Mouse (Mus musculus) lung, embryonic 15.5 days (tissue): ENCODE measurements at regions not wholly inside any gene's neighbourhood (a gene's known extent, or its start where the extent isn't known, plus 50 kb on each side); places are given as distances from the start of the nearest gene placed in this dataset.

Experiments used
- ATAC-seq: fragments of 200-750 bp; cut with Nextera tagmentation; 2 replicates; pipeline ENCODE4 v1.8.0; 2017; ENCODE audit warnings: moderate number of reproducible peaks, borderline replicate concordance; ENCODE audit not compliant: low FRiP score, low TSS enrichment; ENCODE audit errors: extremely low read depth
- H3K27ac ChIP-seq: fragments of 300-500 bp; sonication (generic); 2 replicates; pipeline ENCODE4 v1.5.1; 2015; ENCODE audit warnings: moderate library complexity, mild to moderate bottlenecking, inconsistent platforms
- H3K27me3 ChIP-seq: fragments of 300-500 bp; sonication (generic); 2 replicates; pipeline ENCODE4 v1.6.1; 2015; ENCODE audit warnings: inconsistent platforms
- H3K36me3 ChIP-seq: fragments of 300-500 bp; sonication (generic); 2 replicates; pipeline ENCODE4 v1.6.1; 2015; ENCODE audit warnings: inconsistent platforms
- H3K4me1 ChIP-seq: fragments of 300-500 bp; sonication (generic); 2 replicates; pipeline ENCODE4 v1.6.1; 2015; ENCODE audit warnings: inconsistent platforms
- H3K4me2 ChIP-seq: fragments of 300-500 bp; sonication (generic); 2 replicates; pipeline ENCODE4 v1.6.1; 2015; ENCODE audit warnings: inconsistent platforms, mild to moderate bottlenecking, moderate library complexity
- H3K4me3 ChIP-seq: fragments of 300-500 bp; sonication (generic); 2 replicates; pipeline ENCODE4 v1.5.1; 2015; ENCODE audit warnings: mild to moderate bottlenecking, inconsistent platforms
- H3K9ac ChIP-seq: fragments of 300-500 bp; sonication (generic); 2 replicates; pipeline ENCODE4 v1.6.1; 2015; ENCODE audit warnings: inconsistent platforms
- H3K9me3 ChIP-seq: fragments of 300-500 bp; sonication (generic); 2 replicates; pipeline ENCODE4 v1.6.1; 2016; ENCODE audit warnings: inconsistent platforms
- WGBS: fragments of 180-500 bp; shearing (Covaris S2); methylation state at CpG from one replicate; pipeline ENCODE4 v1.1.7; 2015; 5-methylcytosine and 5-hydroxymethylcytosine counted together

GRCm38 (mm10) chr9:47280598-47280997 lies 249.4 kb upstream of the Cadm1 start:
- WGBS, result 53% methylated on average over 8 of the region's 8 CpGs
- Histone ChIP-seq H3K27ac (peak overlapping the region; percentile 39; the same call in 1 of the 2 replicates), H3K4me2 (no peak overlapping the region), H3K4me3 (no peak overlapping the region), H3K9me3 (no peaks in the 10 kb centered on the region), H3K4me1 (peaks cover 47% of the 10 kb centered on the region), H3K27me3 (no peaks in the 10 kb centered on the region), H3K9ac (no peak overlapping the region), H3K36me3 (no peaks in the 10 kb centered on the region)
- ATAC-seq, result no peak

DNA sequence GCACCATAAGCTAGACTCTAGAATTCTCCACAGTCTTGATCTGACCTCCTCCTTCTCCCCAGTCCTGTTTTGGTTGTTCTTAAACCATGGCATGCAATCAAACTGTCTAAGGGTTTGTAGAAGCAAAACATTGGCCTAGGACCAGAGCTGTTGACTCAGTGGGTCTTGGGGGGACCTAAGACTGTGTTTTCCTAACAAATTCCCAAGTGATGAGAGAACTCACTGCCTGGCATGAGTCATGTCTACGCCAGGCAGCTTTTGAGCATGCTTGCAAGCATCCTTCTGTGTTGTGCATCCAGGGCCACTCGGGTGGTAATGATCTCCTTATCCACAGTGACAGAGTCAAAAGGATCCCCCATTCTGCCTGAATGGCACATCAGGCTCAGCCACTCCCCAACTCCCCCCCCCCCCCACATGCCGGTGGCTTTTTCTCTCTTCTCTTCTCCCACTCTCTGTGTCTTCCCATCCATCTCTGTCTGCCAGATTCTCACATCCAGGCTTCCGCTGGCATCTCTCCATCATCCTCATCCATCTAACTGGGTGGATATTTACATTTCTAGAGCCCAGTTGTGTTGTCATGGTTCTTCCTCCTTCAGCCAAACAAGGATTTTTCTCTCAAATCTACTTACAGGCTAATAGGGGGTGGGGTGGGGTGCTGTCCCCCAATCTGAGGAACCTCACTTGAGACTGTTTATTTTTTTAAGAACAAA lies 246.1 kb upstream of the Cadm1 start:
- Histone ChIP-seq H3K36me3 (no peaks in the 10 kb centered on the region), H3K4me2 (no peak overlapping the region), H3K9me3 (no peaks in the 10 kb centered on the region), H3K9ac (no peak overlapping the region), H3K27ac (no peak overlapping the region), H3K4me1 (peaks cover 28% of the 10 kb centered on the region), H3K27me3 (no peaks in the 10 kb centered on the region), H3K4me3 (no peak overlapping the region)
- WGBS, result 42% methylated on average over 4 of the region's 4 CpGs
- no peak for ATAC-seq

DNA sequence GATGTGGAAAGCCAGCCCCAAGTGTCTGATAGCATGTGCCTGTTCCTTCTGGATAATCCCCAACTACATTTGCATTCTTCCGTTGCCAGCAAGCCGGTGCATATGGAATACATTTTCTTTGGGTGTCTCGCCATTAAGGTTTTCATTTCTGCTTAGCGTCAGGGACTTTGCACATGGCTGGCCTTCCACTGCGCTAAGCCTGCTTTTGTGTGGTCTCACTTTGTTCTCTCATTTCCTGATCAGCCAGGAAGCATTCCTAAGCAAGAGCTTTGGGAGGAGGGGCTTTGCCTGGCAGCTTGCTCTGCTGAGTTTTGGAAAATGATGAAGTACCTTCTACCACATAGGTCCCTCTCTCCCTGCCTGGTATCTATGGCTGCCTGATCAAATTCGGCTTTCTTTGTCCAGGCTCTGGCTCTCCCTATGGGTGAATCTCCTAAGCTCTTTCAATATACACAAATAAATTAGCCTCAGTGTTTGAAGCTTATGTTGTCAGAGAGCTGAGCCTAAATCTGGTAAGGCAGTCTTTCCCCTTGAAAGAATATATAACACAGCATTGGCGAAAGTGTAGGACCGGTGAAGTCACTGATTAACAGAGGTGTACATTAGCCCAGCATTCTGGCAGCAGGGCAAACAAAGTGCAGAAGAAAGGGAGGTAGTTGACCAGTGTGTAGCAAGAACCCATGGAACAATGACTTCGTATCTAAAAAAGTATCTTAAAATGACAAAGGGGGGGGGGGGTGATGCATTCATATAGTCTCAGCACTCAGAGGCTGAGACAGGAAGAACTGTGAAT lies 242.8 kb upstream of the Cadm1 start:
- H3K27me3 ChIP-seq, result no peaks in the 10 kb centered on the region
- WGBS, result 61% methylated on average over 9 of the region's 9 CpGs
- no peak overlapping the region; the same call in 1 of the 2 replicates for H3K27ac ChIP-seq
- ATAC-seq, result no peak
- H3K36me3 ChIP-seq, result no peaks in the 10 kb centered on the region
- H3K9me3 ChIP-seq, result no peaks in the 10 kb centered on the region
- H3K4me1 ChIP-seq, result 0 out of 2 replicates have a peak, but pooled peaks cover 12% of the 10 kb centered on the region
- no peak overlapping the region for H3K4me3 ChIP-seq
- H3K9ac ChIP-seq, result no peak overlapping the region
- H3K4me2 ChIP-seq, result no peak overlapping the region

- no peak for ATAC-seq
- WGBS, result 43% methylated on average over 7 of the region's 7 CpGs
These were observed 241.3 kb upstream of the Cadm1 start for GRCm38 (mm10) chr9:47288587-47289199.

GRCm38 (mm10) chr9:47300633-47301032 lies 229.3 kb upstream of the Cadm1 start:
- Histone ChIP-seq H3K4me3 (no peak overlapping the region), H3K27me3 (no peaks in the 10 kb centered on the region; the same call in 1 of the 2 replicates), H3K36me3 (no peaks in the 10 kb centered on the region), H3K4me1 (no peaks in the 10 kb centered on the region), H3K27ac (no peak overlapping the region), H3K4me2 (no peak overlapping the region), H3K9me3 (no peaks in the 10 kb centered on the region), H3K9ac (no peak overlapping the region)
- no peak for ATAC-seq
- 26% methylated on average over 1 of the region's 1 CpGs for WGBS

More at GRCm38 (mm10) chr9:47288587-47289199, 241.3 kb upstream of the Cadm1 start:
- Histone ChIP-seq H3K4me2 (no peak overlapping the region), H3K9ac (no peak overlapping the region), H3K27me3 (no peaks in the 10 kb centered on the region), H3K9me3 (no peaks in the 10 kb centered on the region), H3K4me3 (no peak overlapping the region), H3K36me3 (no peaks in the 10 kb centered on the region), H3K4me1 (0 out of 2 replicates have a peak, but pooled peaks cover 11% of the 10 kb centered on the region), H3K27ac (no peak overlapping the region)

GRCm38 (mm10) chr9:47307125-47307751 lies 222.7 kb upstream of the Cadm1 start:
- Histone ChIP-seq H3K4me1 (peaks cover 11% of the 10 kb centered on the region), H3K27me3 (no peaks in the 10 kb centered on the region), H3K9me3 (no peaks in the 10 kb centered on the region), H3K36me3 (no peaks in the 10 kb centered on the region), H3K4me3 (no peak overlapping the region), H3K27ac (no peak overlapping the region), H3K4me2 (no peak overlapping the region), H3K9ac (no peak overlapping the region)
- no peak for ATAC-seq
- WGBS, result 84% methylated on average over 7 of the region's 7 CpGs

- Histone ChIP-seq H3K27ac (no peak overlapping the region), H3K9ac (no peak overlapping the region), H3K4me3 (no peak overlapping the region), H3K4me1 (peaks cover 12% of the 10 kb centered on the region), H3K4me2 (no peak overlapping the region), H3K27me3 (no peaks in the 10 kb centered on the region), H3K9me3 (no peaks in the 10 kb centered on the region), H3K36me3 (no peaks in the 10 kb centered on the region)
- 50% methylated on average over 17 of the region's 17 CpGs for WGBS
- no peak for ATAC-seq
These were observed 222.0 kb upstream of the Cadm1 start for GRCm38 (mm10) chr9:47307752-47308500.

GRCm38 (mm10) chr9:47313433-47313832 lies 216.5 kb upstream of the Cadm1 start:
- 22% methylated on average over 4 of the region's 4 CpGs for WGBS
- ATAC-seq, result peak; percentile 17; the same call in 1 of the 2 replicates
- H3K27me3 ChIP-seq, result no peaks in the 10 kb centered on the region

GRCm38 (mm10) chr9:47314236-47314635 lies 215.7 kb upstream of the Cadm1 start:
- Histone ChIP-seq H3K9ac (no peak overlapping the region), H3K27ac (no peak overlapping the region), H3K4me1 (peaks cover 14% of the 10 kb centered on the region), H3K4me3 (no peak overlapping the region), H3K4me2 (no peak overlapping the region), H3K36me3 (no peaks in the 10 kb centered on the region), H3K27me3 (no peaks in the 10 kb centered on the region), H3K9me3 (no peaks in the 10 kb centered on the region)
- 95% methylated on average over 1 of the region's 1 CpGs for WGBS
- no peak for ATAC-seq

More at GRCm38 (mm10) chr9:47313433-47313832, 216.5 kb upstream of the Cadm1 start:
- H3K4me1 ChIP-seq, result peaks cover 16% of the 10 kb centered on the region
- no peak overlapping the region for H3K4me2 ChIP-seq
- no peak overlapping the region for H3K9ac ChIP-seq
- H3K9me3 ChIP-seq, result no peaks in the 10 kb centered on the region
- H3K27ac ChIP-seq, result peak overlapping the region; percentile 68
- no peaks in the 10 kb centered on the region for H3K36me3 ChIP-seq
- H3K4me3 ChIP-seq, result no peak overlapping the region

DNA sequence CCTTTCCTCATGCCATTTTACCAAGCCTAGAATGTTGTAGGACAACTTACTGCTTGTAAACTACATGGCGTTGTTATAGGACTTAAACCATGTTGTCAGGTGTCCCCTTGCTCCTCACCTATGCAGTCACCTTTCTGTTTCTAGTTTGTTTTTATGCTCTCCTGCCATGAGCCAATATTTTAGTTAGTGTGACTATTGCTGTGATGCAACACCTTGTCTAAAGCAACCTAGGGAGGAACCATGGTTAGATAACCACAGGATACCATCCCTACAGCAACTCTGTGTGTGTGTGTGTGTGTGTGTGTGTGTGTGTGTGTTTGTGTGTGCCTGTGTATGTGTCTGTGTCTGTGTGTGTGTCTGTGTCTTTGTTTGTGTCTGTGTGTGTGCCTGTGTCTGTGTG lies 209.6 kb upstream of the Cadm1 start:
- peaks cover 3% of the 10 kb centered on the region; the same call in 1 of the 2 replicates for H3K4me1 ChIP-seq
- no peak overlapping the region for H3K4me3 ChIP-seq
- no peaks in the 10 kb centered on the region for H3K9me3 ChIP-seq
- H3K27ac ChIP-seq, result no peak overlapping the region
- ATAC-seq, result no peak
- no peaks in the 10 kb centered on the region for H3K36me3 ChIP-seq
- no peaks in the 10 kb centered on the region for H3K27me3 ChIP-seq
- WGBS, result 73% methylated on average over 1 of the region's 1 CpGs
- H3K4me2 ChIP-seq, result no peak overlapping the region
- H3K9ac ChIP-seq, result no peak overlapping the region
